Mouse (Mus musculus) myocyte (in vitro differentiated cells): ENCODE data around the gene Lrrc61.

Experiments used
- POLR2A ChIP-seq: IDR thresholded peaks from one replicate; pipeline ENCODE4 v1.6.1; 2011; ENCODE audit warnings: low read depth, mild to moderate bottlenecking, control low read depth, moderate library complexity; ENCODE audit not compliant: insufficient read length
- POLR2AphosphoS2 ChIP-seq: IDR thresholded peaks from one replicate; pipeline ENCODE4 v1.6.1; 2011; ENCODE audit warnings: low read depth, control low read depth; ENCODE audit not compliant: insufficient read length
- TCF12 ChIP-seq: IDR thresholded peaks from one replicate; pipeline ENCODE4 v1.6.1; 2011; ENCODE audit warnings: mild to moderate bottlenecking, control low read depth; ENCODE audit not compliant: poor library complexity, insufficient read depth, severe bottlenecking
- TCF3 ChIP-seq: IDR thresholded peaks from one replicate; pipeline ENCODE4 v1.6.1; 2011; ENCODE audit warnings: low read depth, control low read depth; ENCODE audit not compliant: insufficient read length
- USF1 ChIP-seq: IDR thresholded peaks from one replicate; pipeline ENCODE4 v1.6.1; 2011; ENCODE audit warnings: low read depth, mild to moderate bottlenecking, control low read depth, moderate library complexity

DNA sequence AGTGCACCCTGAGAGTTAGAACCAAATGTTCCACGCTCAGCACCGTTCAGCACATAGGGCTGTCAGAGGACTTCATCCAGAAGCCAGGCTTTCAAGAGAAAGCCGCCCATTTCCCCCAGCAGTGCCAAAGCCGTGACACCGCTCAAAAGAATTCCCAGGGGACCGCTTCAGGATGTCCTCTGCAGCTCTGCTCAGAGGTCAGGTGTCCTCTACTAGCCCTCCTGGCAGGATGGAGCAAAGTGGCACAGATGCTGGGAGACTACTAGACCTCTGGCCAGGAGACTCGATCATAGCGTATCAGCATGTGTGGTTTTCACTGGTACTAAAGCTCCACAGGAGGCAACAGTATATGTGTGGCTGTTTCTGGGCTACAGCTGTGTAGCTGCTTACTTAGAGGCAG is 19.7 kb upstream of the Lrrc61 start:
- TF ChIP-seq USF1 (no peak), TCF3 (no peak), POLR2A (no peak), TCF12 (no peak), POLR2AphosphoS2 (no peak)
